Mouse (Mus musculus): ENCODE results near the gene Sorbs1.

Sorbs1 gene

DNA sequence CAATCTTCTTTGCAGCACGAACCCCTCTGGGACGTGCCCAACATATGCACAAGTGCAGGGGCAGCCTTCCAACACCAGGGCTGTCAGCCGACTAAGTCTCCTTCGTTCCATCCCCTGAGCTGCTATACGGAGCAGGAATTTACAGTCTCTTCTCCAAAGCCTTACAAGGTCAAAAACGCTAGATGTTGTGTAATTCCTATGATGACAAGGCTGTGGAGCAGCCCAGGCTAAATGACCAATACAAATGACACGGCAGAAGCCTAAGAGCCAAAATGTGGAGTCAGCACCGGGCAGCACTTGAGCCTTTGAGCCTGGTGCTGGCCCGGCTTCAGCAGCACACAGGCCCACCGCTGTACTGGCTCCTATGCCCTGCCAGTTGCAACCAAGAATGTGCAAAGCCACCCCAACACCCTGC lies 35.4 kb downstream of the Sorbs1 start:
- WGBS: 46% methylated on average over 10 of the region's 10 CpGs

DNA sequence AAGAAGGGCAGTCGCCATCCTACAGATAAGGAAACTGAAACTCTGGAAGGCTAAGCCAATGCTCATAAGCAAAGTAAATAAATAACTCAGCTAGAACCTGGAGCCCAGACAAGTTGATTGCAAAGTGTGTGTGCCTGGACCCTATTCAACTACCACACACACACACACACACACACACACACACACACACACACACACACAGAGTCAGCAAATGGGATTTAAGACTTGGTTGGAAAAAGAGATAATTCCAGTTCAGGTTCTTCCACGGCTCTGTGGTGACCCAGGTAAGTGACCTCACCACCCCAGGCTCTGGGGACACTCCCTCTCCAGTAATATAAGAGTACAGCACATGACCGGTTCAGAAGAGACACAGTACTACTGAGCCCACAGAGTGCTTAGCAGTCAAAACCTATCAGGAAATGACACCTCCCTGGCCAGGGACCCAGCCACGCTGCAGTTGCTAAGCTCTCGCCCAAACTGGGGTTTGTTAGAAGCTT lies 36.1 kb downstream of the Sorbs1 start:
- 42% methylated on average over 5 of the region's 5 CpGs for WGBS

DNA sequence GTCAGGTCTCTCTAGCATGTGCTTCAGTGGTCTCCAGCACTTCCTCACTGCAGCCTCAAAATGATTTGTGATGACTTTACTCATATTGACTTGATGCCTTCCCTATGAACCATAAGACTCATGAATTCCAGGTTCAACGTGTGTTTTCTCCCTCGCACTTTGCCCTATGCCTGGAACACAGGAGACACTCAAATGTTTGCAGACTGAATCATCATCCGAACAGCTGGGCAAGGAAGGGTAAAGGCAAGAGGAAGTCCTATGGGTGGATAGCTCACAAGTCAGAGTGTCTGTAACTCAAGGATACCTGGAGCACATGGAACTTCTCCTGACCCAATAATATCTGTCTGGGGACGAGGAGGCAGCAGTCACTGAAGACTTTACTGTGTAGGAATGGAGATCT lies 37.1 kb downstream of the Sorbs1 start:
- 81% methylated on average over 4 of the region's 4 CpGs for WGBS

DNA sequence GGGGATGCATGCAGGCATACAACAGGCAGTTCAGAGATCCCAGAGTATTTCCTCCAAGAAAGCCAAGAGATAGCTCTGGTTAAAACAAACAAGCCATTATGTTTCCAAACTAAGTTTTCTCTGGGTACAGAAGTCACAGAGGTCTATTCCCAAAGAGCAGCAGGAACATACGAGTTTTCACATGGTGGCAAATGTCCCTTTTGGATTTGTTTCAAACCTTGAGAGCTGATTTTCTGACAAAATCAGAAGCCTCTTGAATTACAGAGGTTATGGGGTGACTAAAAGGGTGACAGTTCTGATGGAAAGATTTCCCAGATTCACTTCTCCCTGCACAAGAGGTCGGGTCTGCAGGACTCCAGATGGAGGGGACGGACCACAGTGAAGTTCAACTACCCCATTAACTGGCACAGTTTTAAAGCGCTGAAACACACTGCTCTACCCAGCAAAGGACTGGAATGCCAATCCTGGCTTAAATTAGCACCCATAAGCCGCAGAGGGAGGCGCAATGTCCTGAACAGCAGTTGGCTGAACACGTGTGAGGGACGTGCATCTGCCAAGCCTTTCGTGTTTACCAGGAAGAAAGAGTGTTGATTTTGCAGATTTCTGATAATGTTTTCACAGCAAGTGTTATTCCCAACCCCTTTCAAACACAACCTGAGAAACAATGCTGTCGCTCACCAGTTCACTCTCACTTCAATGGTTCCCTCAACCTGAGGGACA lies 41.9 kb downstream of the Sorbs1 start:
- 30% methylated on average over 10 of the region's 10 CpGs for WGBS

DNA sequence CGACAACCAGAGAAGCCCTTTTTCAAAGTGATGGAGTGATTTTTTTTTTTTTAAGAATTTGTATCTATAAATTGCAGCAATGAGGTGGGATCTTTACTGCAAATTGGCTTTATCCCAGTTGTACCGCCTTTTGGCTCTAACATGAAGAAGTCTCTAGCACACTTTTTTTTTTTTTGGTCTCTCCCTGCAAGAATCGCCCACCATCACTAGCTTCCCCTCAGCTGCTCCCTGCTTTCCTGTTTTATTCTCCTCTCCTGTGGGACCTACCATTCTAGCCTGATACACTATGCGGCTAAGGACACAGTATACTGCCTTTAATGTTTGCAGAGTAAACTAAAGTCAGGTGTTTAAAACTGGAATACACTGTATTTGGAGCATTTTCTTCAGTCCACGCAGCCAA lies 43.8 kb downstream of the Sorbs1 start:
- WGBS: 51% methylated on average over 5 of the region's 5 CpGs

DNA sequence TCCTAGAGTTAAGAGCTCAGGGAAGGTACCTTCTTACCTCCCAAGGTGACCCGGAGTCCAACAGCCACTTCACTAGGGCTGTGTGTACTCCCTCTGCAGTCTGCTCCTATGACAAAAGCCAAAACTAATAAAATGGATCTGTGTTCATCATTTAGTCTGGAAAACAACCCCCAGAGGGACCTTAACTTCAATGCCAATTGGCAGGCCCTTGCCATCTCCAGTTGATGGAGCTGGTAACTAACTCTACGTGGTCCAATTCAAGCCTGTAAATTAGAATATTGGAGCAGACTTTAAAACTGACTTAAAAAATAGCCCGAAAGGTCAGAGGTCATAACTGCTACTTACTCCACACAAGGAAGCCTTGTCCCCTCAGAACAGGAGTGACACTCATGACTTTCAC lies 45.3 kb downstream of the Sorbs1 start:
- WGBS: 82% methylated on average over 3 of the region's 3 CpGs

DNA sequence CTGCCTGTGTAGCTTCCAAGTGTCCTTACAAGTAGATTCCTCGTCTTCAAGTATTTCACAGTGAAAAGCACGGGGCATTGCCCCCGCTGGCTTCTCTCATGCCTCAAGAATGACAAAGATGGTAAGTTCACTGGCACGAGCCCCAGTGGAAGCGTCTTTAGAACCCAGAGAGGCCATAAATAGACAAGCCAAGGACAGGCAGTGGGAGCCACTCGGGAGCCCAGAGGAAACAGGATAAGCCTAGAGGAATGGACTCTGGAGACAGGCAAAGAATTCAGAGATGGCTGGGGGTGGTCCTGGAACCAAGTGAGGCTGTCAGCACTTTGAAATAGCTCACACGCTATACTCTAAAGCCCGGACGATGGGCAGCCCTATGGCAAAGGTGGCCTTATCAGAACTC lies 45.8 kb downstream of the Sorbs1 start:
- 70% methylated on average over 9 of the region's 9 CpGs for WGBS

DNA sequence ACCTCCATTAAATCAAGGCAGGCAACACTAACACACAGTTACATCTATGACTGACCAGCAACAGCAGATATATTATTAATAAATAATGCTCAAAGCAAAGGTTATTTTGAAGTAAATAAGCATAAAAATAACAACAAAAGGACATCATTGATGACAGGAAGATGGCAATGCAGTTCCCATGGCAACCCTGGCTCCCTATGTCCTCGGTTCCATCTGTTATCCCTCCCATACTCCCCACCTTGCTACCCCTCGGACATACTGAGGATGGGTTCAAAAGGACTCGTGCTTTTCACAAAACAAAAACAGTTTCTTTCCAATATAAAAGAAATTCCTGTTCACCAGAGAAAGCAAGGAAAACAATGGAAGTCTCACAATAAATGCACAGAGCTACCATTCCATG lies 48.2 kb downstream of the Sorbs1 start:
- WGBS: 46% methylated on average over 3 of the region's 3 CpGs

DNA sequence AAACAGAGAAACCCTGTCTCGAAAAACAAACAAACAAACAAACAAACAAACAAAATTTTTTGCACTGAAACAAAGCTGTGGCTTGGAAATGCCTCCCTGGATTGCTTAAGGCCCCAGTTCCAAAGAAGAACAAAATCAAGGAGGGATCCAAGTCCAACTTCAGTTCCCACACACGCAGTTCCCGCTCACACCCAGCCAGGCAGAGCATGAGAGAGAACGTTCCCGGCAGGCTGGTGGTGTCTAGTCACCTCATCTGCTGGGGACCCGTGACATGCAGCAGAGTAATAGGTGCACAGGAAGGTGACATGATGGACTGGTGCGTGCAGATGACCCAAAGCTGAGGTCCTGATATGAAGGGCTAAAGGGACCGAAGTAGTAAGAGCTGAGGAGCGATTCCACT lies 49.2 kb downstream of the Sorbs1 start:
- 78% methylated on average over 9 of the region's 9 CpGs for WGBS

DNA sequence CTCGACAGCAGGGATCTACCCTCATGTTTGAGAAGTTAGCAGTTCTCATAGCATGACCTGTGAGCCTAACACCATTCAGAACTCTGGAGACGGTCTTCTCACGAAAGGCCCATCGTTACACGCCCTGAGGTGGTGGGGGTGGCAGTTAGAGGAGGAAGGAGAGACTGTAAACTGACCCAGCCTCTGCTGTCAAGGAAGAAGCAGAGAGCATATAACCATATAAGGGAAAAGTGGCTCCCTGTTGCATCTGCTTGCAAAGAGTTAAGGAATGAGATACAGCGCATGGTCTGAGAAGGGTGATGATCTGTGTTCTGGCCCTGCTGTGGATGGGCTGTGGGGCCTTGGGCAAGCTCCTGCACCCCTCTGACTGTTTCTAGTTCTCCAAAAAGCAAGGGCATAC lies 50.7 kb downstream of the Sorbs1 start:
- 70% methylated on average over 6 of the region's 6 CpGs for WGBS

DNA sequence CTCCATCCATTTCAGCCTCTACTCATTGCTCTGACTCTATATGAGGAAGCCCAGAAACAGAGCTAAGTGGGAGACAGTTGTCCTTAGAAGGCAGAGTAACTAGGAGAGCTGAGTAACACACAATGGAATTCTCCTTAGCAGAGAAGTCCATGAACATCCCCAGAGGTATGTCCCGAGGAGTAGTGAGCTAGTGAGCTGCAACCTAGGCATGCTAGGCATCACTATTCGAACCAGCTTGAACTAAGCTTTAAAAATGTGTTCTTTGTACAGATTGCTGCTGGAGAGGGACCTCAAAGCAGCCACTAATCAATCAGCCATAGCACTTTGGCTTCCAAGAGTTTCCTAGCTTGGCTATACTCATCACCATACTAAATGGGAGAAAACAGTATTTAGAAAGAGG lies 51.1 kb downstream of the Sorbs1 start:
- WGBS: 74% methylated on average over 2 of the region's 2 CpGs

DNA sequence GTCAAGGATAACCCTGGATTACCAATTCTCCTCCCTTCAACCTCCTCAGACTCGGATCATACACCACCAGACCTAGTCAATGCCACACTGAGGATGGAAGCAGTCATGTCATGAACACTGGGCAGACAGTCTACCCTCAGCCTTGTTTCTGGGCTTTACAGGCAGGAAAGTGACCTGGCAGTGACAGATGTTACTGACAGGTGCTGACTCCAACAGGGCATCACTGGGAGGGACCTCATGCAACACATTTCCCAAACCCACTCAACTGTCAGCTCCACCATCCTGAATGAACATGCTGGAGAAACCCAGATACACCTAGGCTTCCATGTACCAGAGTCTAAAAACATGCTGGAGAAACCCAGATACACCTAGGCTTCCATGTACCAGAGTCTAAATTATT lies 51.9 kb downstream of the Sorbs1 start:
- WGBS: 80% methylated on average over 1 of the region's 1 CpGs

DNA sequence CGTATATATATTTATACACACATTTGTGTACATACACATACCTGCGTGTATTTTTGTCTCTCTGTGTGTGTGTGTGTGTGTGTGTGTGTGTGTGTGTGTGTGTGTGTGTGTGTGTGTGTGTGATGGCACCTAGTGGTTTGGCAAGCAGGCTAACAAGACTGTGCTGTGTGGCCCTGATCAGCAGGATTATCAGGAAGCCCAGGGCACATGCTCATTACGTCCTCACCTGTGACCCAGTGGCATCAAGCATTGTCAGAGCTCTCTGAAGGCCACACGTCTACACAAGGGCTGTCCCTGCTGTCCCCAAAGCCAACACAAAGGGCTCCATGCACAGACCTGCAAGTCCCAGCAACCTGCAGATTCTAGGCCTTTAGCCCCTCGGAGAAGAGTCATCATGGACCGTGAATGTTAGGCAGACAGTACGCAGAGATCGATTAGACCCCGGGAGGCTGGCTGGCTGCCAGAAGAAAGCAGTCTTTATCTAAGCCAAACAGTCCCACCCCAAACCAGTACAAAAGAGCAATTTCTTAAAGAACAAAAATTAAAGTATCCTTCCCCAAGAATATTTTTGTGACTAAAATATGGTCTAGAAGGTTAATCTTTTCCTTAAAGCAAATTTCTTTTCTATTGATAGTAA lies 52.6 kb downstream of the Sorbs1 start:
- 61% methylated on average over 9 of the region's 9 CpGs for WGBS

DNA sequence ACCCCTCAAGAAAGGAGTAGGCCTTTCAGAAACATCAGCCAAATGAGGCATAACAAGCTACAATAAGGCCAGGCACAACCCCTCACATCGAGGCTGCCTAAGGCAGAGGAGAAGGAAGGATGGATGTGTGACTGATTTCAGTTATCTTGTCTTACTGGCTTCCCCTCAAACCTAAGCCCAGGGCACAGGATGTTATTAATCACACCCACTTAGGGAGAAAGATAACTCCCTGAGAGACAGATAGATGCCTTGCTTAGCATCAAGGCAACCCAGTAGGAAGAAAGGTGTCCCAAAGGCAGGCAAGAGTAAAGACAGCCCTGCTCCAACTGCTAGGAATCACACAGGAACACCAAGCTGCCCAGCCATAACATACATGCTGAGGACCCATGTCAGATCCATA lies 54.2 kb downstream of the Sorbs1 start:
- 15% methylated on average over 1 of the region's 1 CpGs for WGBS

DNA sequence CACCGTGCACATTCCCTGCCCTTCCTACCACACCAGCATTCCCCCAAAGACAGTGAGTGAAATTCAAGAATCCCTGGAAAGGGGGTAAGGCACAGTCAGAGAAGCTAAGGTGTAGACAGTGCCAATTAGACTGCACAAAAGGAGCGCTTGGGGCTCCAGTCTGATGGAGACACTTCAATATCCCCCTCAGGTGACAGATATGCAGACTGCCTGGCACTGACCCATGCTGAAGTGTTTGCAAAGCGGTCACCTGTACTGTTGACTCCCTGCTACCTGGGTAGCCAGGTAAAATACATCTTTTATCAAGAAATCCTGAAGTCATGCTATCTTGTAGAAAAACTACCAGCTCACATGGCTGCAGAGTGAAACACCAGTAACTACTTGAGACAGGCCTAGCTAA lies 54.8 kb downstream of the Sorbs1 start:
- 81% methylated on average over 3 of the region's 3 CpGs for WGBS

DNA sequence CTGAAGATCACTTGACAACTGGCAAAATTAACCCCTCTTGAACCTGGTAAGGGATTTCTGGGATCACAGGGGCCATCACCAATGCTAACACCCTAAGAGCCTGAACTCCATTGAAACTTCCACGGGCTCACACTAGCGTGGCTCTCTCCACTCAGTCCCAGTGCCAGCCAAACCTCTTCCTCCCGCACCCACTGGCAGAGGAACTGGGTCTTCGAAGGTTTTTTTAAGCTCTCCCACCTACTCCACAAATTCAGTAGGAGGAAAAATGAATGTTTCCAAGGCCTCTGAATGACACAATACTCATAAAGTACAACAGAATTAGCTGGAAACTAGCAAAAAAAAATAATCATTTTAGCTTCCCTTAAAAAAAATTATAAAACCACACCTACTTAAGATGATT lies 58.3 kb downstream of the Sorbs1 start:
- 37% methylated on average over 4 of the region's 4 CpGs for WGBS

DNA sequence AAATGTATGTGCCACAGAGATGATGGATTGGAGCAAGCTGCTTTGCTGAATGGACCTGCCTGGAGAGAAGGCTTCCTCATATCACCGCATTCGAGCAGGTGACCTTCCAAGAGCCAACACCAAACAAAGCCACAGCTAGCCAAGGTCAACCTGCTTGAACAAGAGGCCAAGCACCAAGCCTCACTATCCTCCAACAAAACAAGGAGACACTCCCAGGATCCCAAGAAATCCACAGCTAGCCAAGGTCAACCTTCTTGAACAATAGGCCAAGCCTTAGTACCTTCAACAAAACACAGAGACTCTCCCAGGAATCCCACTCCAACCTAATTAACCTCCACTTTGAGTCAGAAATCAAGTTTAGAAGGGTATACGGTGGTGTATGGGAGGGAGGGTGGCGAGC lies 59.5 kb downstream of the Sorbs1 start:
- WGBS: 90% methylated on average over 4 of the region's 4 CpGs

DNA sequence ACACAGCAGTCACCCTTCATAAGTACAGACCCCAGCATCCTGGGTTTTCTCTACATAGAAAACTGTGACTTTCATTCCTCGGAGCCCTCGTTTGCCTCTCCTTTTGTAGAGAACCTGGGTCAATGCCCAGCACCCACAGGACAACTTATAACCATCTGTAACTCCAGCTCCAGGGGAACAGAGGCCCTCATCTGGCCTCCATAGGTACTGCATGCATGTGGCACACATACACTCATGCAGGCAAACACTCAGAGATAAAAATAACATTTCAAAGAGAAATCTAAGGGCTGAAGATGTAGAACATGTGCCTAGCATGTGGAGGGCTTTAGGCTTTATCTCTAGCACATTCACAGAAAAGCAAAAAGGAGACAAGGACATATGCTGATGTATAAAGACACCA lies 61.4 kb downstream of the Sorbs1 start:
- WGBS: 91% methylated on average over 2 of the region's 2 CpGs

DNA sequence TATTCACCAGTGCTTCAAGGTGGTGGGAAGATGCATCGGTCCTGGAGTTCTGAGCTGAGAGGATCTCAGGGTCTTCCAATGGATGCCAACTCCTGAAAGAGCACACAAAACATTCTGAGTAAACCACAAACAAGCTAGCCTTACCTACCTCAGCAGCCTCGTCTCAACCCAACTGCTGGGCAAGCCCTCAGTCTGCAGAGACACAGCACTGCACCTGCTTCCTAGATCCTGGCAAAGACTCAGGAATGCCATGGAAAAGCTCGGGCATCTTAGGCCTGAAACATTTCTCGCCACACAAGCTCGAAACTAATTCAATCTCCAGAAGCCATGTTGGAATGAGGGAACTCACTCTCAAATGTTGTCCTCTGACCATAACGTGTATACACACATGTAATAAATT lies 62.3 kb downstream of the Sorbs1 start:
- 83% methylated on average over 6 of the region's 6 CpGs for WGBS

DNA sequence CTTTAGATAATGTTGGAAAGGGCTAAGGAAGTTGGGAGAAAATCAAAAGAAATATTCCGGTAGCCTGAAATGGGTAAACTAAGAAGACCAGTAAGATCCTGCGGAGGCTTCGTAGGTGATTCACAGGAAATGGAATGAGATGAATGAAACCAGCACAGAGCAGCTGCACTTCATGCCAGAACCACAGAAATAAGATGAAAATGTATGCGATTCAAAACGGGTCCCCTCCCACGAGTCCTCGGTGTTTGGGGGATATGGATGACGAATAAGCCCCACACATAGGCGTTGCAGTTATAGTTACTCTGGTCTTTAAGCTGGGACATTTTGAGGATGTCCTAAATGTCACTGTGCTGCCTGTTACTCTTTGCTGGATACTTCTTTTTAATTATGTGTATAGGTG lies 67.1 kb downstream of the Sorbs1 start:
- 60% methylated on average over 9 of the region's 9 CpGs for WGBS

DNA sequence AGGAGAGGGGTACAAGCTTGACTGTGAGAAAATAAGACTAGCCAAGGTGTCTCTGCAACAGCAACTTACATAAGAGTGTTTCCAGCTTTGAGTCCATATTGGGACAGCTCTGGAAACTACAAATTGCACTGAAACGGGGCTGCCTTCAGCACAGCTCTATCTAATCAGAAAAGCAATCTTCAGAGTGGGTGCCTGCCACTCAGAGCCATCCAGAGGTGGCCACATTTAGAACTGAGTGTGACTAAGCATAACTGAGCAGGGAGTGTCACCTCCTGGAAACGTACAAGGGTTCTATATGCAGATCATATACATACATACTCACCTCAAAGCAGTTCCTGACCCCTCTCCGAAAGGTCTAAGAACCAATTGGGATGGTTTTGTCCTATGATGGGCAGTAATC lies 71.2 kb downstream of the Sorbs1 start:
- WGBS: 56% methylated on average over 3 of the region's 3 CpGs

DNA sequence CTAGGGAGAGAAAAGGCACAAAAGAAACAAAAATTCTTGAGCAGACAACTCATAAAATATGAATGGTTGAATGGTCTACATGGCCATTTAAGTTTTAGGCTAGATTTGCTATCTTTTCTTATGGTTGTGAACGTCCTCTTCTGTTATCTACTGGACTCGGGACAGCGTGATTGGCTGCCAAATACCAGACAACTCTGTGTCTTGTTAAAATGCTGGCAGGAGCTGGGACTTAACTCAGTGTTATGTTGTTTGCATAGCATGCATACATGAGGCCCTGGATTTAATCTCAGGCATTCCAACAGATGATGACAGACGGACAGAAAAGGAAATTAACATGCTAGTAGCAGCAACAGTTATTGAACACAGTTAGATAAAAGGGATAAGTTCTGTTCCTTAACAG lies 72.6 kb downstream of the Sorbs1 start:
- WGBS: 69% methylated on average over 4 of the region's 4 CpGs

DNA sequence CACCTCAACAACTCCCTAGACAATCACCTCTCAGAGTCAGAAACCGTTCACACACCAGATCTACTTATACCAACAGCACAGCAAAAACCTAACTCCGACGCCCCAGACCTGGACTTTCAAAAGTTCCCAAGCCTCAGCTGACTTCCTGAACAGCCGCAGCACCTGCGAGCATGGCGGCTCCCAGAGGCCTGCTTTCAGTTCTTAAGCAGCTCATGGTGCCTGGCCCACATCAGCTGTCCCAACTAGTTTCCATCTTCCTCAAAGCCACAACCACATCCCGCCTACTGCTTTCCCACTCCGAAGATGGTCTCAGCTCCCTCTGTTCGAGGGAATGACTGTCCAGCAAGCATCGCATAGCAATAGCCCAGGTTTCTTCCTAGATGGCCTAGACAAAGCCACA lies 74.7 kb downstream of the Sorbs1 start:
- WGBS: 93% methylated on average over 10 of the region's 10 CpGs

DNA sequence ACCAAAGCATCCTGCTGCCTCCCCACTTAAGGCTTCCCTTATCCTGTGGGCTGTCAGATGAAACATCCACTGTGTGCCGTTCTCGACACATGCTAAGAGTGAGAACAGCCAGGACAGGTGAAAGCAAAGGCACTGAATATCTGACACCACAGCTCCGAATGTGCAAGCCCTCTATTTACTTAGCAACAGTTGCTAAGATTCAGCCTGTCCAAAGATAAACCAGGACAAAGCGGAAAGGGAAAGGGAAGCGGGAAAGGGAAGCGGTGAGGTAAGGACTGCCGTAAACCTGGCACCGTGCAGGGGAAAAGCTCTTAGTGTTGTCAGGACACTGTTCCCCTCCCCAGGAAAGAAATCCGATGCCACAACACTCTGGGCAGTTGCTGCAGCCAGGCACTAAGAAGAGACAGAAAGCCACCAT lies 75.9 kb downstream of the Sorbs1 start:
- whole genome bisulfite sequencing: 47% methylated on average over 9 of the region's 9 CpGs

All from cerebral cortex, adult 2 months (tissue).